Mouse (Mus musculus) brain, embryonic 18.5 days (tissue): ENCODE measurements around the gene Olfr1129.
"Not testable (repeated sequence)": the region's sequence is repeated elsewhere in the genome, so short reads cannot be mapped to it uniquely, and the experiment has no call there.

Source experiments
- DNase-seq: peaks from one replicate; pipeline ENCODE4 v3.0.0-alpha.2; 2012; ENCODE audit warnings: low read depth, low spot score

The Olfr1129 gene

DNA sequence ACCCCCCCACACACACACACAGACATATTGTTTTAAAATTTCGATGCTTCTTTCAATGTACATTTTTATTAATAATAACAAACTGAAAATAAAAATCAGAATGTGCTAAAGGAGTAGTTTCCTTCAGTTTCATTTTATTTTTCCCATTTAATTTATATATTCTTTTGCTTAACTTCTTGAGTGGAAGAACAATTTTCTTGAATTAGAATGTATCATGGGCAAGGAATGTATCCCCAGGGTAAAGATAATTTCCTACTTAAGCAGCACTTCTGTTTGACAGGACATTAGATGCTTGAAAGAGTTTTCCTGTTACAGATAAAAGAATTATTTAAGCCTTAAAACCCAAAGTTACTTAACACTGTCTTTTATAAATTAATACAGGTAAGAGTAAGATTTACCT is at the start of gene Olfr1129:
Gene Olfr1129 (plus strand): TSS at position 301 of the 400 bp plus-strand sequence.
- DNase-seq = not testable (repeated sequence)

DNA sequence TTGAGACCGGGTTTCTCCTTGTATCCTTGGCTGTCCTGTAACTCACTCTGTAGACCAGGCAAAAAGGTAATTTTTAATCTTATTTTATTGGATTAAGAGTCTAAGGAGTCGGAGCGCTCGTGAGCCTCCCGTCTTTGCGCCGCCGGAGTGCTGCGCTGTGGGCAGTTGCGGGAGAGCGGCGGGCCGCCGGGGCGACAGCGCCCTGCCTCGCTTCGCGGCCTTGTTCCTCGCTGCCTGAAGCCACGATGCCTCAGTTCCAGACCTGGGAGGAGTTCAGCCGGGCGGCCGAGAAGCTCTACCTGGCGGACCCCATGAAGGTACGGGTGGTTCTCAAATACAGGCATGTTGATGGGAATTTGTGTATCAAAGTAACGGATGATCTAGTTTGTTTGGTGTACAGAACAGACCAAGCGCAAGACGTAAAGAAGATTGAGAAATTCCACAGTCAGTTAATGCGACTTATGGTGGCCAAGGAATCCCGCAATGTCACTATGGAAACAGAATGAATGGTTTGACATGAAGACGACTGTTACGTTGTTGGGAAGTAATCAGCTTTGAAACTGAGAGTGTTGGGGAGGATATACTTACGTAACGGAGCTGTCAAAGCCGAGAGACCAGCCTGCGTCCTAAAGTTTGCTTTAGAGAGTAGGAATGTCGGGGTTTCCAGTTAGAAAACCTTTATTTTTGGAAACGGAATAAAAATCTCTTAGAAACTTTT is 47.6 kb upstream of the Olfr1129 start:
- DNase-seq = not testable (repeated sequence)

DNA sequence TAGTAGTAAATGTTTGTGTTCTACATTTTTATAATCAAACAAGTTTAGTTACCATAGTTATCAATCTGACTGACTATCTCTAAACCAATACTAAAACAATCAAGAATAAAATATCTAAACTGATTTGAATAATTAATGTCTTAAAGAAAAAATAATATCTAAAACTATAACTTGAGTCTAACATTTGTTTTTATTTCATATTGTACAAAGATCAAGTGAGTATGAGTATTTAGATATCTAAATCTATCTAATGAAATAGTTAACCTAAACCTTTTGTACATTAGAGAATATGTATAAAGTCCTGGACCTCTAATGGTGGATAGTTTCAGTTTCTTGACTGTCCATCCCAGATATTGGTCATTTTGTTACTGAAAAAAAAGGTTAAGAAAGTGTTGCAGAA is 42.2 kb upstream of the Olfr1129 start, which contains the start of gene Olfr153:
Gene Olfr153 (plus strand): TSS at position 301 of the 400 bp plus-strand sequence.
- DNase-seq = no peak

DNA sequence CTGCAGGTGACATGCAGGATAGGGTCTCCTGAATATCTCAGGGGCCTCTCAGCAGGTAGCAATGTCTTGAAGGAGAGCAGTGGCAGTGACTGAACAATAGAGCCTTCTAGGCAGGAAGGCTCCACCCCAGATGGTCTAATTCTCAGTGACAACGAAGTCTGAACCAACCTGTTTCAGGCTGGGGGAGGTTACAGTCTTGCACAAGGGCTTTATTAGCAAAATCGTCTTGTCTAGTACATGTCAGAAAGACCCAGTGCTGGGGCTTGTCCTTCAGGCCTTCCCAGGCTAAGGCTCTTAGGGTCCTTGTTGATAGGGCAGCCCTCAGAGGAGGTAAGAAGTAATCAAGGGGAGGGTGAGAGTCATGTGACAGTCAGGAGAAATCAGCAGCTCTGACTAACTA is 38.9 kb upstream of the Olfr1129 start:
- DNase-seq = no peak

DNA sequence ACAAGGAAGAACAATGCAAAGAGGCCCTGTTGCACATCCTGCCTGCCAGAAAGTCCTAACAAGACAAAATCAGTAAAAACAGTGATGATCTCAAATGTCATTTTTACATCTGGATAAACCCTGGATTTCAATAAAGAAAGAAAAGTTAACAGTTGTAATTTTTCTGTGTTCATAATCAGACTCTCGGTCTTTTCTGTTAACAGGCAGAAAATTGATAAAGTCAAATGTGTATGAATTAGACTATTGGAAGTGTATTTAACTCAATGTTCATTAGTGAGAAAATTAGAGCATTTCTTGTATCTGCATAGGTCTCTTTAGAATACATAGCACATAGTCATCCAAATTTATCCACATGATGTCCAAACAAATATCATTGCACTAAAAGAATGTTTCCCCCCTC is 28.3 kb upstream of the Olfr1129 start, which contains the start of gene Olfr1128:
Gene Olfr1128 (minus strand): TSS at position 101 of the 400 bp plus-strand sequence.
- no peak for DNase-seq

DNA sequence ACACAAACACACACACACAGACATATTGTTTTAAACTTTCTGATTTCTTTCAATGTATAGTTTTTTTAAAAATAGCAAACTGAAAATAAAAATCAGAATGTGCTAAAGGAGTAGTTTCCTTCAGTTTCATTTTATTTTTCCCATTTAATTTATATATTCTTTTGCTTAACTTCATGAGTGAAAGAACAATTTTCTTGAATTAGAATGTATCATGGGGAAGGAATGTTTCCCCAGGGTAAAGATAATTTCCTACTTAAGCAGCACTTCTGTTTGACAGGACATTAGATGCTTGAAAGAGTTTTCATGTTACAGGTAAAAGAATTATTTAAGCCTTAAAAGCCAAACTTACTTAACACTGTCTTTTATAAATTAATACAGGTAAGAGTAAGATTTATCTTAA is 32.2 kb downstream of the Olfr1129 start, which contains the start of gene Olfr1130:
Gene Olfr1130 (plus strand): TSS at position 301 of the 400 bp plus-strand sequence.
- DNase-seq = not testable (repeated sequence)

DNA sequence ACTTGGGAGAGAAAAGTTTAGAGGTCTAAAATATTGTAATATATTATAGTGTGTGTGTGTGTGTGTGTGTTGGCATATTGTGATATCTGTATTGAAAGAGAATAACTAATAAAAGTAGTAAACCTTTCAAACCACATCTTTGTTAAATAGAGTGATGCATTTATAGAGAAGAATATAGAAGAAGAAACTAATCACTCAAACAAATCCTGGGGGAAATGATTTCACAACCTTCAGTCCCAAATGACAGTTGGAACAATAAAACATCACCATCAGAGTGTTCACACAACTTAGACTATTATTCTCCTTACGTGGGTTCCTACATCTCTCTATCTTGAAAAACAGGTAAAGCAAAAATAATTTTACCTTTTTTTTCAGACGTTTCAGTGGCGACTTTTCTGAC is 53.1 kb downstream of the Olfr1129 start, which contains the start of gene Olfr1131:
Gene Olfr1131 (plus strand): TSS at position 301 of the 400 bp plus-strand sequence.
- DNase-seq = no peak
